Mouse (Mus musculus) liver, embryonic 12.5 days (tissue): ENCODE measurements around the gene Arid5a. TPM values are rescaled to one million over a fixed set of nuclear protein-coding genes. Genes with fewer than 3 reads are reported as not detected.

Experiments
- ATAC-seq: fragments of 200-750 bp; cut with Nextera tagmentation; 2 replicates; pipeline ENCODE4 v1.8.0; 2017; ENCODE audit warnings: moderate number of reproducible peaks, mild to moderate bottlenecking, moderate library complexity
- H3K27ac ChIP-seq: fragments of 300-500 bp; sonication (generic); 2 replicates; pipeline ENCODE4 v1.5.1; 2016; ENCODE audit warnings: mild to moderate bottlenecking
- H3K27me3 ChIP-seq: fragments of 300-500 bp; sonication (generic); replicated peaks from 2 replicates; pipeline ENCODE4 v1.6.1; 2016; ENCODE audit warnings: mild to moderate bottlenecking, moderate library complexity
- H3K36me3 ChIP-seq: fragments of 300-500 bp; sonication (generic); 2 replicates; pipeline ENCODE4 v1.6.1; 2016; ENCODE audit warnings: mild to moderate bottlenecking, moderate library complexity
- H3K4me1 ChIP-seq: fragments of 300-500 bp; sonication (generic); 2 replicates; pipeline ENCODE4 v1.6.1; 2016
- H3K4me2 ChIP-seq: fragments of 300-500 bp; sonication (generic); 2 replicates; pipeline ENCODE4 v1.6.1; 2016; ENCODE audit warnings: mild to moderate bottlenecking, moderate library complexity
- H3K4me3 ChIP-seq: fragments of 300-500 bp; sonication (generic); 2 replicates; pipeline ENCODE4 v1.5.1; 2016; ENCODE audit warnings: mild to moderate bottlenecking, moderate library complexity
- H3K9ac ChIP-seq: fragments of 300-500 bp; sonication (generic); 2 replicates; pipeline ENCODE4 v1.6.1; 2016; ENCODE audit warnings: mild to moderate bottlenecking, moderate library complexity
- H3K9me3 ChIP-seq: fragments of 300-500 bp; sonication (generic); replicated peaks from 2 replicates; pipeline ENCODE4 v1.6.1; 2016; ENCODE audit warnings: mild to moderate bottlenecking, moderate library complexity
- WGBS: fragments of 180-500 bp; shearing (Covaris S2); methylation state at CpG from one replicate; pipeline ENCODE4 v1.1.7; 2016; ENCODE audit not compliant: insufficient replicate concordance; 5-methylcytosine and 5-hydroxymethylcytosine counted together
- polyA plus RNA-seq: library from polyadenylated mRNA; unstranded; fragments of >200 nt; fragmentation: Nextera tagmentation; extraction: Ambion mirVana; gene quantifications from 2 replicates; pipeline ENCODE4 v1.2.1, GENCODE M21; 2016

Gene Arid5a
- polyA plus RNA-seq, 1 experiment from 2014 or later = 3.4 TPM

DNA sequence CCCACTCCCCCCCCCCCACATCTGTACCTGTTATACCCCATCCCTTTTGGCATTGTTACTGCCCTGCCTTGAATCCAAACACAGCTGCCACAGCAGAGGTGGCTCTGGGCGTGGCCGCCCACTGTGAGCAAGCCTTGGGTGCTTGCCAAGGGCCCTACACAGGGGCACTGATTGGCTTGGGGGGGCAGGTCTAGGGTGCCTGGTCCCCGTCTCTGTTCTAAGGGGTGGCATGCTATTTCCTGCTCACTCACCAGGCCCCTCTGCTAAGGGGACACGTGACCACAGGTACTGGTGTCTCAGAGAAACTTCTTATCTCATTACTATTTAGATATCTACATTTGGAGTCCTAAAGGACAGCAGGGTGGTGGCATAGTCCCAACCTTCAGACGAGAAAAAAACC is 35.0 kb upstream of the Arid5a start:
- H3K9me3 ChIP-seq = no peaks in the 10 kb centered on the region
- H3K27me3 ChIP-seq = peaks cover 14% of the 10 kb centered on the region
- no peak overlapping the region for H3K27ac ChIP-seq
- H3K4me2 ChIP-seq = peak overlapping the region; percentile 55
- no peak overlapping the region for H3K4me3 ChIP-seq
- no peak overlapping the region for H3K9ac ChIP-seq
- ATAC-seq = no peak; the same call in 1 of the 2 replicates
- 31% methylated on average over 5 of the region's 5 CpGs for WGBS
- H3K4me1 ChIP-seq = peaks cover 70% of the 10 kb centered on the region
- no peaks in the 10 kb centered on the region for H3K36me3 ChIP-seq

DNA sequence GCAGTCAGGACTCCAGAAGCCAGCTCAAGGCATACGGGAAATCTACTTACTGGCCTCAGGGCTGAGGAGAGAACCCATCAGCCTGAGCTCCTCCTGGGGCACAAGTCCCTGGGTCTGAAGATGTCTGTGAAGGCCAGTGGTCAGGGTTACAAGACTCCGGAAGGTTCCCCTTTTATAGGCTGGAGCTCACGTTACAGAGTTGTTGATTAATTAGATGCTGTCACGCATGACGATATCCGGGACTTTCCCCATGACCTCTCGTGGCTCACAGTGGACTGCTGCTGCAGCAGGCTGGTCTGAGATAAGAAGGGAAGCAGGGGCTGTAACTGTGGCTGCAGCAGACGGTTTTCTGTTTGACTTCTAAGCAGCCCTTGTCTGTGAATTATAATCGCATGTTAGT is 34.2 kb upstream of the Arid5a start:
- peak overlapping the region; percentile 21 for H3K4me3 ChIP-seq
- H3K4me2 ChIP-seq = peak overlapping the region; percentile 55
- H3K36me3 ChIP-seq = no peaks in the 10 kb centered on the region
- no peaks in the 10 kb centered on the region for H3K9me3 ChIP-seq
- H3K27ac ChIP-seq = peak overlapping the region; percentile 49
- peak; percentile 49 for ATAC-seq
- peaks cover 14% of the 10 kb centered on the region for H3K27me3 ChIP-seq
- WGBS = 4% methylated on average over 9 of the region's 9 CpGs
- peaks cover 70% of the 10 kb centered on the region for H3K4me1 ChIP-seq
- H3K9ac ChIP-seq = no peak overlapping the region

DNA sequence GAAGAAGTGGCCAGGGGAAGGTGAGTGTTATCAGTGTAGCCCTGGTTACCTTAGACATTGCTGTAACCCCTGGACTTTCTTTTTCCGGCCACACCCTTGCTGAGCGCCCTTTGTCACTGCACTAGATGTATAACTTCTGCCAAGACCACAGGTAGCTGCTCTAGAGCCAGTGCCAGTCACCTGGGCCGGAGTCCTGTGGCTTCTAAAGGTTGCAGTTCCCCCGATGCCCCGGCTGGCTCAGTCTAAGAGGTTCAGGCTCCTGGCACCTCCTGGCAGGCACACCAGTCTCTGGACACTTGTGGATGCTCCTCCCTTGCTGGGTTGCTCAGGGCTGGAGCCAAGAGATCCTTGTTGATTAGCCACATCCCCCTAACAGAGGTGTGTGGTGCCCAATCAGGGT is 33.1 kb upstream of the Arid5a start, which contains the start of gene Neurl3:
Gene Neurl3, minus strand, starts transcription at position 225 of the 400 bp plus-strand sequence.
- Histone ChIP-seq H3K27ac (peak within 1 kb of the TSS; percentile 49; the same call in 1 of the 2 replicates), H3K9ac (no peak within 1 kb of the TSS), H3K9me3 (no peaks in the 10 kb centered on the region), H3K36me3 (no peaks in the 10 kb centered on the region), H3K4me2 (peak within 1 kb of the TSS; percentile 55), H3K4me3 (peak within 1 kb of the TSS; percentile 21; the same call in 1 of the 2 replicates), H3K27me3 (peaks cover 10% of the 10 kb centered on the region), H3K4me1 (peaks cover 66% of the 10 kb centered on the region)
- 62% methylated on average over 5 of the region's 5 CpGs for WGBS
- no peak for ATAC-seq

DNA sequence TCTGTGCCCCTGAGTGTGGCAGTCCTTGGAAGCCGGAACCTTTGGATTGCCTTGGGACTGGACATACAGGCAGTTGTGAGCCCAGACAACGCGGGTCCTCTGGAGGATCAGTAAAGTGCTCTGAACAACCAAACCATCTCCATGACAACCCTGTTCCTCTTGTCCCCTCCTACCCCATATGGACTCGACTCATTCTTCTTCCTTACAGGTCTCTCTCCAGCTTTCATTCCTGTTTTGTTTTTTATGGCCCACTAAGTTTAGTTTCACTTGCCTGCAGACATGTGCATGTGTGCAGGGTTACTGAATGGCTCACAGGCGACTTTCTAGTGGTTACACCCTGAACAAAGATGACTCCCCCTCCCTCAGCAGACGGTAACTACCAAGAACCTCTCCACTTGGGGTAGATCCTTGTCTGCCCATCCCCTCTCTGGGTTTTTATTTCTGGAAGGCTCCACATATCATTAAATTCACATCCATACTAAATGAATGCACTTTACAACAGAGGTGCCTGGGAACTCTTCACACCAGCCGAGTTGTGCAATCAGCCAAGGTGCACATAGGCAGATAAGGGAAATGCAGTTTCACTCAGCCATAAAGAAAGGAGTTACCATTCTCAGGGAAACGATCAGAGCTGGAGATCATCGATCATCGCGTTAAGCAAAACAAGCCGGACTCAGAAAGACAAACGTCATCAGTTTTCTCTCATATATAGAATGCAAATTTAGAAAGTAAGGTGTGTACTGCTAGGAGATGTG is 31.7 kb upstream of the Arid5a start:
- ATAC-seq = 0 out of 2 replicates have a peak, but pooled peaks have one; percentile 19
- peaks cover 56% of the 10 kb centered on the region for H3K4me1 ChIP-seq
- no peak overlapping the region for H3K9ac ChIP-seq
- H3K4me2 ChIP-seq = no peak overlapping the region
- 43% methylated on average over 13 of the region's 13 CpGs for WGBS
- no peaks in the 10 kb centered on the region for H3K9me3 ChIP-seq
- H3K27ac ChIP-seq = no peak overlapping the region
- no peaks in the 10 kb centered on the region for H3K36me3 ChIP-seq
- H3K27me3 ChIP-seq = 0 out of 2 replicates have a peak, but pooled peaks cover 5% of the 10 kb centered on the region
- no peak overlapping the region for H3K4me3 ChIP-seq

DNA sequence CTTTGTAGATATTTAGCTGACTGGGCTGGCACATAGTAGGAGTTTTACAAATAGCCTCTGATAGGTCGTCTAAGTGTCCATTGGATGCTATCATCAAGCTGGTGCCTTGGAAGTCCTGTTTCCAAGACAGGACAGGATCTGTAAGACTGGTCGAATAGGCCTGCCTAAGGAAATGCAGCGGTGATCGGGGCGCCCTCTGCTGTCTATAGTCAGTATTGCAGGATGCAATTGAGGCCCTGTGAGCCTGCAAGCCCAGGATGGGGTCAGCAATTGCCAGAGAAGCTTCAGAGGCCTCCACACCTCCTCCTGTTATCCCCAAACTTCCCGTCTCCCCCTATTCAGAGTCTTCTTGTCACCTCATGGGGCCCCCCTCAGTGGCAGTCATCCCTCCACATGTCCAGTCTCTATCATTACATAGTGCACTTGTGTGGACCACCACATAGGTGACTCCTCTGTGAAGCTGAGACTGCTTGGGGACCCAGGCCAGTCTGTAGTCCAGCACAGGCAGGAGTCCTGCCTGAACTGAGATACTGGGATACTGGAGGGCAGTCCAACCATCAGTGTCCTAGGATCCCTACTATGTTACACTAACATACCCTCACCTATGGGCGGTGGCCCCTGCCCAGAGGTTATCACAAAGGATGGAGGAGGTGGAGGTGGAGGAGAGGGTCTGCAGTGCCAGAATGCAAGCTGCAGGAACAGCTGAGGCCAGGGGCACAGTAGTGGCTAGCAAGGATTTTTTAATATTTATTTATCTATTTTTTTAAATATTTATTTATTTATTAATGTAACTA is 30.1 kb upstream of the Arid5a start:
- no peak overlapping the region for H3K9ac ChIP-seq
- H3K27me3 ChIP-seq = no peaks in the 10 kb centered on the region
- H3K9me3 ChIP-seq = no peaks in the 10 kb centered on the region
- H3K4me2 ChIP-seq = no peak overlapping the region
- no peak overlapping the region for H3K4me3 ChIP-seq
- peaks cover 40% of the 10 kb centered on the region for H3K4me1 ChIP-seq
- ATAC-seq = 0 out of 2 replicates have a peak, but pooled peaks have one; percentile 24
- H3K27ac ChIP-seq = no peak overlapping the region
- 21% methylated on average over 7 of the region's 7 CpGs for WGBS
- H3K36me3 ChIP-seq = no peaks in the 10 kb centered on the region

GRCm38 (mm10) chr1:36279202-36279601 is 28.3 kb upstream of the Arid5a start:
- H3K36me3 ChIP-seq = no peaks in the 10 kb centered on the region
- peaks cover 24% of the 10 kb centered on the region for H3K4me1 ChIP-seq
- H3K9me3 ChIP-seq = no peaks in the 10 kb centered on the region
- no peak overlapping the region for H3K27ac ChIP-seq
- no peak overlapping the region for H3K4me2 ChIP-seq
- H3K4me3 ChIP-seq = no peak overlapping the region
- no peak overlapping the region for H3K9ac ChIP-seq
- H3K27me3 ChIP-seq = no peaks in the 10 kb centered on the region
- ATAC-seq = no peak
- 14% methylated on average over 3 of the region's 3 CpGs for whole genome bisulfite sequencing

- Histone ChIP-seq H3K36me3 (no peaks in the 10 kb centered on the region), H3K4me2 (no peak overlapping the region), H3K4me3 (no peak overlapping the region), H3K4me1 (peaks cover 6% of the 10 kb centered on the region), H3K27ac (no peak overlapping the region), H3K27me3 (no peaks in the 10 kb centered on the region), H3K9ac (no peak overlapping the region), H3K9me3 (no peaks in the 10 kb centered on the region)
- WGBS = 70% methylated on average over 3 of the region's 3 CpGs
- no peak for ATAC-seq
These were observed 26.6 kb upstream of the Arid5a start for GRCm38 (mm10) chr1:36280938-36281337.

DNA sequence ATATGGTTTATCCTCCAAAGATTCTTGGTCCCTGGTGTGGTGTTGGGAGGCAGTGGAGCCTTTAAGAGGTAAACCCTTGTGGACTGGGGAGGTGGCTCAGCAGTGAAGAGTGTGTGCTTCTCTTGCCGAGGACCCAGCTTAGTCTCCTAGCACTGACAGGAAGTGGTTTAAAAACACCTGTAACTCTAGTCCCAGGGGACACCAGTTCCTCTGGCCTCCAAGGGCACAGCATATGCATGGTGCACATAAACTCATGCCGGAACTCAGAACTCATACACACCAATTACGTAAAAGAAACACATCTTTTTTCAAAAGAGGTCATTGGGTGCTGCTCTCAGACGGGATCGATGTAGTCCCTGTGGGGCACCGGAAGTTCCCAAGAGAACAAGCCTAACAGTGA is 25.7 kb upstream of the Arid5a start:
- no peak for ATAC-seq
- WGBS = 73% methylated on average over 6 of the region's 6 CpGs
- no peaks in the 10 kb centered on the region for H3K4me1 ChIP-seq

GRCm38 (mm10) chr1:36293470-36293869 is 14.1 kb upstream of the Arid5a start:
- Histone ChIP-seq H3K9me3 (no peaks in the 10 kb centered on the region), H3K9ac (no peak overlapping the region), H3K36me3 (no peaks in the 10 kb centered on the region), H3K4me1 (no peaks in the 10 kb centered on the region), H3K4me3 (no peak overlapping the region), H3K27me3 (peaks cover 43% of the 10 kb centered on the region), H3K4me2 (no peak overlapping the region), H3K27ac (no peak overlapping the region)
- ATAC-seq = no peak
- WGBS = 75% methylated on average over 8 of the region's 8 CpGs

More for the DNA sequence above, 25.7 kb upstream of the Arid5a start:
- Histone ChIP-seq H3K36me3 (no peaks in the 10 kb centered on the region), H3K9ac (no peak overlapping the region), H3K4me2 (no peak overlapping the region), H3K27ac (no peak overlapping the region), H3K4me3 (no peak overlapping the region), H3K27me3 (no peaks in the 10 kb centered on the region), H3K9me3 (no peaks in the 10 kb centered on the region)

DNA sequence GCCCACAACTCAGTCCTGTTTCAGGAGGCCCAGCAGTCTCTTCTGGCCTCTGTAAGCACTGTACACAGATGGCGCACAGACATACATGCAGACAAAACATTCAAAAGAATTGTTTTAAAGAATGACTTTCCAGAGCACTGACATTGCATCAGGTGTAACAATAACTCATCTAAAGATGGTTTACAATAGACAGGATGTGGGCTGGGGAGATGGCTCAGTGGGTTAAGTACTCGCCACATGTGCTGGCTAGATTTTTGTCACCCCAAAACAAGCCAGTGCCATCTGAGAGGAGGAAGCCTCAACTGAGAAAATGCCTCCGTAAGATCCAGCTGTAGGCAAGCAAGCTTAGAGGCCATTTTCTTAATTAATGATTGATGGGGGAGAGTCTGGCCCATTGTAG is 13.1 kb upstream of the Arid5a start:
- Histone ChIP-seq H3K9me3 (no peaks in the 10 kb centered on the region), H3K36me3 (no peaks in the 10 kb centered on the region), H3K4me2 (no peak overlapping the region), H3K27ac (no peak overlapping the region), H3K27me3 (peaks cover 52% of the 10 kb centered on the region), H3K4me3 (no peak overlapping the region), H3K4me1 (no peaks in the 10 kb centered on the region), H3K9ac (no peak overlapping the region)
- 59% methylated on average over 3 of the region's 3 CpGs for WGBS
- ATAC-seq = no peak

DNA sequence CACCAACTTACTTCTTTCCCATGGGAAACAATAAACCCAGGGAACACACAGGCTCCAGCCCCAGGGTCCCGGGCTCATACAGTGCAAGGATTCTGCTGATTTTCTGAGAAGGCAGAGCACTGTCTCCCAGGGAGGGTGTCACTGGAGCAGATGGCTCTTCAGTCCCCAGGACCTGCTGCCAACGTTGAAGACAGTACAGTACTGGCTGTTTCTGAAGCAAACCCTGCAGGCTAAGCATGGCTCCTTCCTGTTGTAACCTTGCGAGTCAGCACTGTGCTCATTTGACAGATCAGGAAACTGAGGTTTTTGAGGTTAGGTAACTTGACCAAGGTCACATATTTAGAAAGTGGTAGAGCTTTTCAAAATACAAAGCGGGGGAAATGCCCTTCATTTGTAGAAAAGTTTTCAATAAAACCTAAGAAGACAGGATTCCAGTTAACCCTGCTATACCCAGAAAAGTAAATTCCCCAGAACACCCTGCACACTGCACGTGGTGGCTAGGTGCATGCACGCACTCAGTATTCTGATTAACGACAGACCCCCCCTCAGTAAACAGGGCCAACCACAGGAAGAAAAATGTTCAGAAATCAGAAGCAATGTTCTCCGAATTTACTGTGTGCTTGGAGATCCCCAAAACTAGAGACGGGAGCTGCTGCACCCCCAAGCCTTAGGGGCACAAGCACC is 10.9 kb upstream of the Arid5a start:
- no peak overlapping the region for H3K4me2 ChIP-seq
- no peak overlapping the region for H3K27ac ChIP-seq
- no peak overlapping the region for H3K4me3 ChIP-seq
- no peaks in the 10 kb centered on the region for H3K4me1 ChIP-seq
- no peaks in the 10 kb centered on the region for H3K9me3 ChIP-seq
- no peak overlapping the region for H3K9ac ChIP-seq
- WGBS = 14% methylated on average over 9 of the region's 9 CpGs
- ATAC-seq = no peak
- no peaks in the 10 kb centered on the region for H3K36me3 ChIP-seq
- H3K27me3 ChIP-seq = peaks cover 74% of the 10 kb centered on the region

DNA sequence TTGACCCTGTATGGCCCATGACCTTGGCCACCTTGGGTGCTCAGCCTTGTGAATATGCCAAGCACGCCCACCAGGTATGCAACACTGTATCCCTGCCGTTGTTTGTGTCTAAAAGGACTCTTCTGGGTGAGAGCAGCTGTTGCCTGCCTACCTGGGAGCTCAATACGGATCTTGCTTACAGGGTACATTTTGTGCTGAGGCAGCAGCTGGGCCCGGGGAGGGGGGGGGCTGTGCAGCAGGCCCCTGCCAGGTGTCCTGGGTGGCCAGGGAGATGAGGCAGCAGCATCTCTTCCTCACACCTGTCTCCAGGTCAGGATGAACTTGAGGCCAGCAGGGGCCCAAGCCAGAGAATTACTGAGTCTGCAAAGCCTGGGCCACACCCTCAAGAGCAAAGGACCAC is 9.4 kb upstream of the Arid5a start:
- H3K27ac ChIP-seq = no peak overlapping the region
- 49% methylated on average over 4 of the region's 4 CpGs for WGBS
- no peaks in the 10 kb centered on the region for H3K36me3 ChIP-seq
- ATAC-seq = no peak
- no peak overlapping the region for H3K4me2 ChIP-seq
- H3K4me1 ChIP-seq = 0 out of 2 replicates have a peak, but pooled peaks cover 1% of the 10 kb centered on the region
- no peaks in the 10 kb centered on the region for H3K9me3 ChIP-seq
- no peak overlapping the region for H3K4me3 ChIP-seq
- H3K27me3 ChIP-seq = peaks cover 89% of the 10 kb centered on the region
- H3K9ac ChIP-seq = no peak overlapping the region
